Mouse (Mus musculus): ENCODE measurements around the gene Mcemp1.

DNA sequence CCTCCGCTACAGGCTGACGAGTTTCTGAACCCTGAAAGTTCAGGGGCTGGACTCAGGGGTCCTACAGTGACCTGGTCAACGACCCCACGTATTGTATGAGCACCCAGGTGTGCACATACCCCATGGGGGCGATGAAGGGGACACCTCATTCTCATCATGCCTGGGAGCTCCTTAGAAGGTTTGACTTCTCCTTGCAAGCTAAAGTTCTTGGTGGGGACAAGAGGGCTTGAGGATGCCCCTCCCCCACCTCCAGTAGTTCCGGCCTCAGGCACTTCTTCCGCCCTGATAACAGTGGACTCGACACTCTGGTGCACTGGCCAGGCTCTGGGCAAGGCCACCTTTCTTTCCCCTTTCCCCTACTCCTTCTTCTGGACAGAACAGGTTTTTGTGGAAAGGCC lies 34.1 kb upstream of the Mcemp1 start:
- TF ChIP-seq CTCF (IDR thresholded peaks at IDR 0.05; ENCODE audit: borderline replicate concordance, extremely low read depth, insufficient read depth, insufficient read length) (no peak), POLR2A (IDR thresholded peaks at IDR 0.05; ENCODE audit: borderline replicate concordance, extremely low read depth, insufficient read depth, insufficient read length, poor library complexity, severe bottlenecking) (no peak)
